Mouse (Mus musculus) layer of hippocampus, postnatal 25 days (tissue): ENCODE results near the gene Gp1bb. TPM values are rescaled to one million over a fixed set of nuclear protein-coding genes. Genes with fewer than 3 reads are reported as not detected.

Experiments used
- DNase-seq, 2 experiments: peaks; one replicate each; pipeline ENCODE4 v3.0.0; 2022; ENCODE audit warnings: mixed read lengths in 2 of 2, low spot score in 1 of 2; ENCODE audit errors: extremely low spot score in 1 of 2
- total RNA-seq, 2 experiments: library from RNA; stranded (reverse); gene quantifications; 2 replicates each; pipeline ENCODE4 v1.2.3; 2021

Gene Gp1bb
- total RNA-seq: 1 to 10 TPM; 1.2 TPM

- DNase-seq: peak in 1 of 2 experiments; percentile 18
Measured at GRCm38 (mm10) chr16:18622019-18622418, at the start of gene Gp1bb. Gene Gp1bb, minus strand, starts transcription at chr16:18622403.

GRCm38 (mm10) chr16:18669914-18670313, 47.7 kb upstream of the Gp1bb start:
- DNase-seq: no peak

GRCm38 (mm10) chr16:18658597-18658996, 36.4 kb upstream of the Gp1bb start:
- DNase-seq: no peak

- no peak for DNase-seq
Measured at GRCm38 (mm10) chr16:18655372-18656098, 33.3 kb upstream of the Gp1bb start.

- DNase-seq: no peak
Measured at GRCm38 (mm10) chr16:18653290-18654160, 31.3 kb upstream of the Gp1bb start.

- no peak for DNase-seq
Measured at GRCm38 (mm10) chr16:18649126-18649525, 26.9 kb upstream of the Gp1bb start.

GRCm38 (mm10) chr16:18645329-18645728, 23.1 kb upstream of the Gp1bb start:
- DNase-seq: no peak

GRCm38 (mm10) chr16:18644485-18644884, 22.3 kb upstream of the Gp1bb start:
- DNase-seq: no peak

GRCm38 (mm10) chr16:18643406-18643998, 21.3 kb upstream of the Gp1bb start:
- DNase-seq: no peak

- DNase-seq: no peak
Measured at GRCm38 (mm10) chr16:18642897-18643296, 20.7 kb upstream of the Gp1bb start.

GRCm38 (mm10) chr16:18642291-18642690, 20.1 kb upstream of the Gp1bb start:
- no peak for DNase-seq

GRCm38 (mm10) chr16:18639382-18639929, 17.3 kb upstream of the Gp1bb start:
- no peak for DNase-seq

- no peak for DNase-seq
Measured at GRCm38 (mm10) chr16:18638396-18638795, 16.2 kb upstream of the Gp1bb start.

- no peak for DNase-seq
Measured at GRCm38 (mm10) chr16:18636804-18637203, 14.6 kb upstream of the Gp1bb start.

GRCm38 (mm10) chr16:18636401-18636800, 14.2 kb upstream of the Gp1bb start:
- DNase-seq: no peak

GRCm38 (mm10) chr16:18633333-18633732, 11.1 kb upstream of the Gp1bb start:
- DNase-seq: no peak

GRCm38 (mm10) chr16:18632816-18633215, 10.6 kb upstream of the Gp1bb start:
- no peak for DNase-seq

GRCm38 (mm10) chr16:18632059-18632458, 9.9 kb upstream of the Gp1bb start:
- peak in 1 of 2 experiments; percentile 41 for DNase-seq

- DNase-seq: no peak
Measured at GRCm38 (mm10) chr16:18631141-18631540, 8.9 kb upstream of the Gp1bb start.

- DNase-seq: no peak
Measured at GRCm38 (mm10) chr16:18630291-18630690, 8.1 kb upstream of the Gp1bb start.
